Mouse (Mus musculus) CD4-positive, CD25-positive, alpha-beta regulatory T cell, adult 2 months (primary cell): ENCODE data around the gene Lgsn.

Experiments used
- DNase-seq: peaks from one replicate; pipeline ENCODE4 v3.0.0-alpha.2; 2012; ENCODE audit warnings: low read depth, low spot score

Lgsn gene

DNA sequence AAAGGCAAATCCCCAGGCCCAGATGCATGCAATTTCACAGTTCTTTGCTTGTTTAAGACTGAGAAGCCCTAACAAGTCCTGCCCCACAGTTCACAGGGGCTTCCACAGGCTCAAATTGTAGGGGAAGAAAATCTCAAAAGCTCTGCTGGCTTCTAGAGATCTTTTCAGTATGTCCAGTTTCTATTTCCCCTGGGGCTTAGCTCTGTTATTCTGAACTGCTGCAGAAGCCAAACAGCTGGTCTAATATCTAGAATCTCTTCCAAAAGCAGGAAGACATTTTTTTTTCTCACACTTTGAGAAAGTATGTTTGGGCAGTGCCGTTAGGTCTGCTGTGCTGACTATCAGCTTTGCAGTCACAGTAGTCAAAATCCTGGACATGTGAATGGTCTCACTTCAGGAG, 38.6 kb downstream of the Lgsn start:
- no peak for DNase-seq

DNA sequence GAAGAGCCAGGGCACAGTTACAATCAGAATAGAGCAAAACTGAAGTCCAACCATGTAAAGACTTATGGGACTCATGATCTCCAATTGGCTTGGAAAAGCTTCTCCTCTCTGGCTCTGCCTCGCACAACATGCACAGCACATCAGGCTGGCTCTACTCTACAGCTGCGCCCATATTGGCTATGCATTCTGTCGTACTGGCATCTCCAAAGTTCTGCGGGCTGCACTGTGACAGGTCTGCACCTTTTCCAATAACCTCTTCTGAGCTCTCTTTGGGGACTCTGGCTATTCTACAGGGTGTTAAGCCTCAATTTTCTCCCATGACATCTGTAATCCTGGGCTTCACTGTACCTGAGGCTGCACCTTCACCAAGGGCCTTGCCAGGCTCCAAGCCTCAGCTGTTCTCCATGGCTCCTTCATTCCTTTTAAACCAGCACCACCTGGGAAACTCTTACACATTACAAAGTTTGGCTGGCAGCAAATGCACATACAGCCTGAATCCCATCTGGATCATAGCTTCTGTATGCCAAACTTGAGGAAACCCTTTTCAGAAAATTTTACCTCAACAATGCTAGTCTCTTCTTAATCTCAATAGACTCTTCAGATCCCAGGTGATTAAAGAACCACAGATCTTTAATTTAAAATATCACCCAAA, 44.5 kb downstream of the Lgsn start:
- no peak for DNase-seq

DNA sequence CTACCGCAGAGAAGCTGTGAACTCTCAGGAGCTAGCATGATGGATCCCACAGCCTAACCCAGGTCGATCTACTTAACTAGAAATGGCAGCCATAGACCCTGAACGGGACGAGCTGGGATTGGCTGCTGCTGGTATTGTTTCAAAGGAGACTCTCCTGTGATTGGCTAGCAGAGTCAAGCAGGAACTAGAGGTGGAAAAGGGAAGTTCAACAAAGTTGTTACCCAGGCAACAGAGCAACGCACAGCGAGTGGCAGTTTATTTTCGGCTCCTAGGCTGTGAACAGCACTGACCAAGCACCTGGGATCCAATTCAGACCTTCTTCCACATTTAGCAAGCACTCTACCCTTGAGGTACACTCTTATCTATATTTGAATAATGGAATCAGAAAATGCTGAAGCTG, 46.4 kb downstream of the Lgsn start, which contains the start of the genes 4931428L18Rik and Pih1d3:
TSS of gene 4931428L18Rik (minus strand) at position 121 of the 400 bp plus-strand sequence.
TSS of gene Pih1d3 (plus strand) at position 275 of the 400 bp plus-strand sequence.
- DNase-seq = no peak

DNA sequence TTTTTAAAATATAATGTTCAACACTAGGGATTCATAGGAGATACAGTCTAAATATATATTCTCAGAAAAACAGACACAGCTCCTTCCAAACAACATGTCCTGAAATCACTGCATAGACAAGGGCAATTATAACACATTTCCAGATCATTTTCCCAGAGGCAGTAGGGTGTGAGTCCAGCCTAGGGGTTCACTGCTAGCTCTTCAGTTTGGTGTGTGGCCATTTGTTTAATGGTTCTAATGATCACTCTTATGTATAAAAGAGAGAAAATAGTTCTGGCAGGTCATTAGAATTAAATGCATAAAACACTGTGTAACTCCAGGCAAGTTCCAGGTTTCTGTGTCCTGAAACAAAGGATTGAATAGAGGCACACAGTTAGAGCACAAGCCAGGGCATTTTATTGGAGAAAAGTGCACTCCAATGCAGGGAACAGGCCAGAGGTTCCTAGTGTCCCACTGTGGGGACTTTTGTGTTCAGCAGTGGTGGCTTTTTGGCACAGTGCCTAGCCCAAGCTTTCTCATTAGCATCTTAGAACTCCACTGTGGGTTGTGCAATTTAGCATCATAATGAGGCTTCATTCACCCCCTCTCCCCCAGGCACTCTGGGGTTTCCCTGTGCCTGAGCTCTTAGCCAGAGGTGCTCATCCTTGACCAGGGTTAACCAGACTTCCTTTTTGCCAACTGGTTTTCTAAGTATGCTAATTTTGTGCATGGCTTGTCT, 57.3 kb downstream of the Lgsn start:
- DNase-seq = no peak
